Mouse (Mus musculus) midbrain, embryonic 10.5 days (tissue): Measurements from ENCODE around the gene Sema6d. TPM values are rescaled to one million over a fixed set of nuclear protein-coding genes. Genes with fewer than 3 reads are reported as not detected.
A peak's percentile ranks its signal among the peaks of the same experiment; 100 is the strongest.

ENCODE experiments used
- DNase-seq: peaks from one replicate; pipeline ENCODE4 v3.0.0-alpha.2; 2017; ENCODE audit warnings: low spot score
- H3K27ac ChIP-seq: fragments of 300-500 bp; sonication (generic); replicated peaks from 2 replicates; pipeline ENCODE4 v1.5.1; 2016; ENCODE audit warnings: mild to moderate bottlenecking
- H3K27me3 ChIP-seq: fragments of 300-500 bp; sonication (generic); 2 replicates; pipeline ENCODE4 v1.6.1; 2016; ENCODE audit warnings: low read depth, mild to moderate bottlenecking; ENCODE audit not compliant: poor library complexity, severe bottlenecking
- H3K36me3 ChIP-seq: fragments of 300-500 bp; sonication (generic); 2 replicates; pipeline ENCODE4 v1.6.1; 2016; ENCODE audit warnings: mild to moderate bottlenecking, moderate library complexity
- H3K4me1 ChIP-seq: fragments of 300-500 bp; sonication (generic); 2 replicates; pipeline ENCODE4 v1.6.1; 2016
- H3K4me3 ChIP-seq: fragments of 300-500 bp; sonication (generic); 2 replicates; pipeline ENCODE4 v1.5.1; 2016; ENCODE audit warnings: mild to moderate bottlenecking, moderate library complexity
- H3K9me3 ChIP-seq: fragments of 300-500 bp; sonication (generic); replicated peaks from 2 replicates; pipeline ENCODE4 v1.6.1; 2016; ENCODE audit warnings: mild to moderate bottlenecking
- WGBS: fragments of 180-500 bp; shearing (Covaris S2); methylation state at CpG from one replicate; pipeline ENCODE4 v1.1.7; 2016; 5-methylcytosine and 5-hydroxymethylcytosine counted together
- polyA plus RNA-seq: library from polyadenylated mRNA; unstranded; fragments of >200 nt; fragmentation: Nextera tagmentation; extraction: Ambion mirVana; gene quantifications from 2 replicates; pipeline ENCODE4 v1.2.1, GENCODE M21; 2016

Sema6d gene
- polyA plus RNA-seq, 1 experiment from 2014 or later: 7.7 TPM

DNA sequence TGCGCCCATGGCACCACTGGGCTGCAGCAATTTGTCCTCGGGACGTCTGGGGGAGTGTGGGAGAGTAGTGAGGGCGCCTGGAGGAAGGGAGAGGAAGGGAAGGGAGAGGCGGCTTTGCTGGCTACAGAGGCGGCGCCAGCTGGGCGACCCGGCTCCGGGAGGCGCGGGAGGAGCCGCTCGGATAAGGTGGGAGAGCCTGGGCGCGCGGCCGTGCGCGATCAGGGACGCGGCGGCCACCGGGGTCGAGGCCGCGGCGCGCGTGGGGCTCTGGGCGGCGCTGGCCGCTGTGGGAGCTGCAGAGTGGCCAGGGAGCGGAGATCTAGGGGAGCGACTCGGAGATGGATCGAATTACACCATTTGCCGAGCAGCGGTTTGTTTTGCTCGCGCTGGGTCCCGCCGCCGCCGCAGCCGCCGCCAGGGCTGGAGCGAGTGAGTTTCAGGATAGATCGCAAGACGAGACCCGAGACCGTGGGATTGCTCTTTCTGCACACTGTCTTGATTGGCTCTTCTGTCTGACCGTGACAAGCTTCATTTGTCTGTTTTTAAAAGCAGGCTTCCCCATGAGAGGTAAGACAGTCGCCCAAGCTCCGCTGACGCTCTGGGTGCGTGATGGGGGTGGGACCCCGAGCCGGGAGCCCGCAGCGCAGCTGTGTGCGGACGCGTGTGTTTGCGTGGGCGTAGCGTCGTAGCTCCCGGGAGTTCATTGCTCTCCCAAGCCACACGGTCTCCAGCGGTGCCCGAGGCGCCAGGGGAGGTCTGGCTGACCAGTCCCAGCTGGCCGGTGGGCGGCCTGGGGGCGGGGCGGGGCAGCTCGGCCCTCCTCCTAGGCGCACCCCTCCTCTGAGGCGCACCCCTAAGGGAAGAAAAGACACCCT is 520.2 kb downstream of the Sema6d start:
- under 1% methylated on average over 79 of the region's 80 CpGs for WGBS
- Histone ChIP-seq H3K27me3 (peaks cover 61% of the 10 kb centered on the region), H3K9me3 (no peaks in the 10 kb centered on the region), H3K4me1 (peaks cover 57% of the 10 kb centered on the region), H3K36me3 (no peaks in the 10 kb centered on the region), H3K27ac (peak overlapping the region; percentile 86), H3K4me3 (peak overlapping the region; percentile 79)
- DNase-seq: peak; percentile 86

GRCm38 (mm10) chr2:124610586-124611105 is 520.9 kb downstream of the Sema6d start:
- DNase-seq: peak; percentile 76
- under 1% methylated on average over 39 of the region's 39 CpGs for WGBS
- H3K27me3 ChIP-seq: peaks cover 64% of the 10 kb centered on the region
- H3K4me3 ChIP-seq: peak overlapping the region; percentile 79
- H3K27ac ChIP-seq: peak overlapping the region; percentile 86
- peaks cover 57% of the 10 kb centered on the region for H3K4me1 ChIP-seq
- H3K36me3 ChIP-seq: no peaks in the 10 kb centered on the region
- no peaks in the 10 kb centered on the region for H3K9me3 ChIP-seq

- WGBS: 21% methylated on average over 13 of the region's 13 CpGs
- peak overlapping the region; percentile 86; the same call in 1 of the 2 replicates for H3K27ac ChIP-seq
- peaks cover 64% of the 10 kb centered on the region for H3K27me3 ChIP-seq
- peaks cover 57% of the 10 kb centered on the region for H3K4me1 ChIP-seq
- H3K9me3 ChIP-seq: no peaks in the 10 kb centered on the region
- H3K36me3 ChIP-seq: no peaks in the 10 kb centered on the region
- H3K4me3 ChIP-seq: peak overlapping the region; percentile 79
- DNase-seq: no peak
Measured at GRCm38 (mm10) chr2:124611226-124611625, 521.5 kb downstream of the Sema6d start.

- 59% methylated on average over 6 of the region's 6 CpGs for WGBS
- no peaks in the 10 kb centered on the region for H3K9me3 ChIP-seq
- H3K27ac ChIP-seq: no peak overlapping the region
- no peaks in the 10 kb centered on the region for H3K36me3 ChIP-seq
- DNase-seq: peak; percentile 18
- peaks cover 62% of the 10 kb centered on the region for H3K27me3 ChIP-seq
- H3K4me3 ChIP-seq: peak overlapping the region; percentile 79
- H3K4me1 ChIP-seq: peaks cover 56% of the 10 kb centered on the region
Measured at GRCm38 (mm10) chr2:124612276-124612675, 522.5 kb downstream of the Sema6d start.

DNA sequence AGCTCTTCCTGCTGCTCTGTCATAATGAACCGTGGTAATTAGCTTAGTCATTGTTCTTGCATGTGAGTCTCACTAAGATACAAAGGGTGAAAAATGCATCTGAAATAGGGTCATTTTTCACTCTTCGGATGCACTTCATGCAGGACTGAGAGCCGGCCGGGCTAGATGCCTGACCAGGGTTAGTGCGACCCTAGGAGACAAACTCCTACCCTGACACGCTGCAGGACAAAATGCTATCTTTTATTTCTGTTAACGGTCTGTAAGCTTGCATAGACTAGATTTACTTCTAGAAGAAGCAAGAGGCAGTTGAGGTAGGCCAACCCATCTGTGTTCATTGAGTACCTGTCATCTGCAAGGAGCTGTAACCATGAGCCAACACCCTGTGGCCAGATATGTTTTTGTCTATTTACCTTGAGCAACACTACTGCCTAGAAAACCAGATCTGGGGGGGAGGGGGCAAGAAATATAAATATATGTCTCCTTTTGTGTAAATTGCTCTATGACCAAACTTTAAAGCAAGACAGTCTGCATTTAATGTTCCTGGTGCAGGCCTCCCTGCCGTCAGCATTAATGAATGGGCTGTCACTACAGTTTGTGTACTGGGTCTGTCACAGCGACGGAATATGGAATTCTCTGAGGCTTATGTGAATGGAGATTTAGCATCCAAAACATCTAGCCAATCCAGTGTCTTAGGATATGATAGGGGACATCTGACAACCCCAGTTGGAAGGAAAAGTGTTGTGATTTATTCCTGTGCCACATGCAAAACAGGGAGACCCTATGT is 523.1 kb downstream of the Sema6d start:
- 66% methylated on average over 10 of the region's 10 CpGs for WGBS
- DNase-seq: no peak
- H3K36me3 ChIP-seq: no peaks in the 10 kb centered on the region
- peaks cover 49% of the 10 kb centered on the region for H3K4me1 ChIP-seq
- H3K27me3 ChIP-seq: peaks cover 56% of the 10 kb centered on the region
- peak overlapping the region; percentile 79 for H3K4me3 ChIP-seq
- no peaks in the 10 kb centered on the region for H3K9me3 ChIP-seq
- H3K27ac ChIP-seq: no peak overlapping the region

DNA sequence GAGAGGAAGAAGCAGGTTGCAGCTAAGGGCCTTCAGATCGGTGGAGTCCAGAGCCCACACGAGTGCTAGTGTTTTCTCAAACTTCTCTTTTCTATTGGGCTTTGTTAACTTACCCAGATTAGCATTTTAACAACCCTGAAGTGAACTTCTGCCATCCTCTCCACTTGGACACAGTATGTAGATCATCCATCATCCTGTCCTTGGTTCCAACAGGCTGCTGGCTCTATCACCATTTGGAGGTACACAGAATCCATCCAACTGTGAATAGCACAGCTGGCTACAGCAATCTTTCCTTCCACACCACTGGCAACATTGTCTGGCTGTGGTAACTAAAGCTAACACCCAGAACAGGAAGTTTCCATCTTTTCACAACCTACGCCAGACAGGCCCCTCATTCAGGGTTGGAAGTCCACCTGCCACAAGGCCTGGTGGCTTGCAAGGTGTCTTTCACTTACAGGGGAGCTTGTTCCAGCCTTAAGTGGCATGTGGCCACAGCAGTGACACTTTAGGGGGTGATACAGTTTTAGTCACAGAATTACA is 524.0 kb downstream of the Sema6d start:
- no peak overlapping the region for H3K27ac ChIP-seq
- H3K27me3 ChIP-seq: peaks cover 47% of the 10 kb centered on the region
- H3K36me3 ChIP-seq: no peaks in the 10 kb centered on the region
- 65% methylated on average over 3 of the region's 3 CpGs for WGBS
- 0 out of 2 replicates have a peak overlapping the region, but pooled peaks have one; percentile 11 for H3K4me3 ChIP-seq
- H3K4me1 ChIP-seq: peaks cover 41% of the 10 kb centered on the region
- DNase-seq: no peak
- H3K9me3 ChIP-seq: no peaks in the 10 kb centered on the region

GRCm38 (mm10) chr2:124616746-124617145 is 527.0 kb downstream of the Sema6d start:
- peaks cover 36% of the 10 kb centered on the region for H3K27me3 ChIP-seq
- WGBS: 78% methylated on average over 4 of the region's 4 CpGs
- peaks cover 22% of the 10 kb centered on the region for H3K4me1 ChIP-seq
- no peaks in the 10 kb centered on the region for H3K36me3 ChIP-seq
- H3K4me3 ChIP-seq: no peak overlapping the region
- no peak for DNase-seq
- H3K9me3 ChIP-seq: no peaks in the 10 kb centered on the region
- H3K27ac ChIP-seq: no peak overlapping the region

GRCm38 (mm10) chr2:124617440-124617839 is 527.7 kb downstream of the Sema6d start:
- Histone ChIP-seq H3K4me3 (no peak overlapping the region), H3K27ac (no peak overlapping the region), H3K27me3 (peaks cover 29% of the 10 kb centered on the region), H3K36me3 (no peaks in the 10 kb centered on the region), H3K9me3 (no peaks in the 10 kb centered on the region), H3K4me1 (peaks cover 17% of the 10 kb centered on the region)
- DNase-seq: no peak
- whole genome bisulfite sequencing: 82% methylated on average over 9 of the region's 9 CpGs

DNA sequence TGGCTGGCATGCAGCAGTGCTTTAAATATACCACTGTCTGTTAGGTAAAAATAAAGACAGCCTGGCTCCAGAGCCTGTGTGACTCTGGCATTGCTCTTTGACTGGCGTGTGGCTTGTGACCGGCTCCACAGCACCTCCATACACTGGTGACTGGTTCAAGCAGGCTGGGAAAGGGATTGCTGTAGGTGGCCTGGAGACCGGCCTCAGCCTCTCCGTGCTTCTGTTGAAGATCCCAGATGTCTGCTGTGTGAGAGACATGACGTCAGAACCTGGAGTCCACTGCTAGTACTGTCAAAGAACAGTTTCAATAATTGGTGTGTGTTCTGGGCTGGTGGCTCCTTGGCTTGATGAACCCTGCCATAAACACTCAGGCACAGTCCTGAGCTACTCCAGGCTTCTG is 528.3 kb downstream of the Sema6d start:
- no peak for DNase-seq
- Histone ChIP-seq H3K27ac (no peak overlapping the region), H3K4me1 (peaks cover 10% of the 10 kb centered on the region), H3K27me3 (peaks cover 22% of the 10 kb centered on the region), H3K9me3 (no peaks in the 10 kb centered on the region), H3K4me3 (no peak overlapping the region), H3K36me3 (no peaks in the 10 kb centered on the region)
- 94% methylated on average over 5 of the region's 5 CpGs for WGBS

DNA sequence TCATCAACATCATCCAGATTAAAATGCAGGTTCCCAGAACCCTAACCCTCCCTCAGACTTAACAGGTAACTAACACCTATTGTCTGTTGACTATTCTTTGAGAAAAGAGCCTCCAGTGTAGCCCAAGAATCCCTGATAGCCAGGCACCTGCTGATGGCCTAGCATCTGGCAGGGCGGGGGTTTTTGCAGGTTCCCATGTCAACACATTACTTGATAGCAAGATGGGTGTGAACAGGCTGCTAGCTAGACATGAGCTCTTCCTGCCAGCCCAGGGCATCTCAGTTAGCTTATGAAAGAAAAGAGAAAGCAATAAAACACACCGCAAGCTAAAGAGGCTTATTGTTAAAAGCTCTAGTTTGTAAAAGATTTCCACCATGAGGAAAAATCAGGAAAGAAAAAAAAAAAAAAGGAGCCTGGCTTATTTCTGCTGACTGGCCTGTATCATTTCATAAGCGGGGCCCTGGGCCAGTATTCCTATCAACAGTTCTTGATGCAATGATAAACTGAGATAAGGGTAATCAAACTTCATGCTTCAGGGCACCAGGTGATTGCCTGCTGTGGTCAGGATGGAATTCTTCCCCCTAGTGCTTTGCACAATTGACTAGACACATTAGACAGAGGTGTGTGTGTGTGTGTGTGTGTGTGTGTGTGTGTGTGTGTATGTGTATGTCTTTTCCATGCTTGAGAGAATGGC is 528.9 kb downstream of the Sema6d start:
- Histone ChIP-seq H3K27me3 (peaks cover 16% of the 10 kb centered on the region; the same call in 1 of the 2 replicates), H3K9me3 (no peaks in the 10 kb centered on the region), H3K36me3 (no peaks in the 10 kb centered on the region), H3K4me3 (no peak overlapping the region), H3K27ac (no peak overlapping the region), H3K4me1 (0 out of 2 replicates have a peak, but pooled peaks cover 5% of the 10 kb centered on the region)
- DNase-seq: no peak
- WGBS: 90% methylated on average over 3 of the region's 3 CpGs

DNA sequence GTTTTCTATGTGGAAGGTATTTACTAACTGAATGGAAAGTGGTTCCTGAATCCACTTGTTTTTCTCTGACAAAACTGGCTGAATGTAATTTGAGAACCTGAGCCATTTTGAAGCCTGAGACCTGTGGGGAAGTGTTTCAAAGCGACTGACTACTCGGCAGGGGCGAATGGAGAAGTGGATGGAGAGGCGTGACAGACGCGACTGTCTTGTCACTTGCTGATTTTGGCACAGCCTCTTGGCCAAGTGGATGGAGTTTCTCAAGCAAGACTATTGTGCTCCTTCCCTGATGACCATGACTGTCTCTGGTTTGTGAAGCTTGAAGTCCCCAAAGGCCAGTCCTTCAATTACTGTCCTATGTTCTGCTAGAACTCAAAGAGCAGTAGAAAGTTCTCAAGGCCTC is 530.7 kb downstream of the Sema6d start:
- H3K27ac ChIP-seq: no peak overlapping the region
- no peak for DNase-seq
- WGBS: 78% methylated on average over 6 of the region's 6 CpGs
- no peaks in the 10 kb centered on the region for H3K36me3 ChIP-seq
- no peak overlapping the region for H3K4me3 ChIP-seq
- no peaks in the 10 kb centered on the region for H3K27me3 ChIP-seq
- H3K4me1 ChIP-seq: no peaks in the 10 kb centered on the region
- H3K9me3 ChIP-seq: no peaks in the 10 kb centered on the region
